Mouse (Mus musculus): ENCODE measurements around the gene Cand2. TPM values are rescaled to one million over a fixed set of nuclear protein-coding genes. Genes with fewer than 3 reads are reported as not detected.

Cand2 gene
- polyA plus RNA-seq, 1 experiment from 2014 or later = 40.0 TPM

DNA sequence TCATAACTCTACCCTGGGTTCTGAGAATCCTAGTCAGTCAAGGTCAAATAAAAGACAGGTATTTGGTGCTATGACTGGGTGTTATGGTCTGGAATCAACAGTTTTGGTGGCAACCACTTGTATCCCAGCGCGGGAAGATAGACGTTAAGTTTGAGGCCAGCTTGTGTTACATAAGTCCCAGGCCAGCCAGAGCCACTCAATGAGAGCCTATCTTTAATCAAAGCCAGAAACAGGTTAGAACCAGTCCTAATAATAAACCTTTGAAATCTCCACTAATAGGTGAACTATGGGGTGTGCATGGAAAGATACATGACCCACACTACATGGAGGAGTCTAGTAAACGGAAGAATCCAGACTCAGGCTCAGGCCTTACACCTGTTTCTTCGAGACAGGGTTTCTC lies 64.4 kb downstream of the Cand2 start:
- Histone ChIP-seq H3K4me3 (peak overlapping the region; percentile 41), H3K9me3 (no peaks in the 10 kb centered on the region), H3K4me2 (replicated peaks) (peak overlapping the region; percentile 69), H3K4me1 (peaks cover 15% of the 10 kb centered on the region; the same call in 1 of the 2 replicates), H3K27me3 (no peaks in the 10 kb centered on the region), H3K9ac (replicated peaks) (no peak overlapping the region), H3K27ac (replicated peaks) (no peak overlapping the region), H3K36me3 (peaks cover 21% of the 10 kb centered on the region)
- peak; percentile 34 for ATAC-seq (ENCODE audit: low FRiP score, low read depth)
- WGBS = 68% methylated on average over 5 of the region's 5 CpGs

DNA sequence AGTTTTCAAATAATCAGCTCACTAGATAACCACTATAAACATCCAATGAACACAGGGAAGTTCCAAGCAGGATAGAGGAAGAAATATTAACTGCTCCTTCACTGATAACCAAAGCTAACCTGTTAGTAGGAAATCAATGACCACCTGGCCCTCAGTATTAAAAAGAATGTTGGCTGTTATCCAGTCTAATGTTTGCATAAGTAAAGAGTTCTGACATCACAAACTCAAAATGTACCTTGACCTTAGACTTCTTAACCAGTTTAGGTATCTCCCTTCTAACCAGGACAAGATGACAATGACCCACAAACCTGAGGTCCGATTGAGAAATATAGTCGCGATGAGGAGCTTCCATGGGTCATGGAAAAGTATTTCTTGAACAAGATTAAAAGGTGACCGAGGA lies 70.7 kb downstream of the Cand2 start:
- H3K4me3 ChIP-seq = no peak overlapping the region
- ATAC-seq (ENCODE audit: low FRiP score, low read depth) = no peak
- H3K36me3 ChIP-seq = peaks cover 46% of the 10 kb centered on the region
- H3K27me3 ChIP-seq = no peaks in the 10 kb centered on the region
- no peaks in the 10 kb centered on the region for H3K4me1 ChIP-seq
- H3K27ac ChIP-seq (replicated peaks) = no peak overlapping the region
- H3K4me2 ChIP-seq (replicated peaks) = no peak overlapping the region
- 94% methylated on average over 4 of the region's 4 CpGs for WGBS
- no peak overlapping the region for H3K9ac ChIP-seq (replicated peaks)
- no peaks in the 10 kb centered on the region for H3K9me3 ChIP-seq

DNA sequence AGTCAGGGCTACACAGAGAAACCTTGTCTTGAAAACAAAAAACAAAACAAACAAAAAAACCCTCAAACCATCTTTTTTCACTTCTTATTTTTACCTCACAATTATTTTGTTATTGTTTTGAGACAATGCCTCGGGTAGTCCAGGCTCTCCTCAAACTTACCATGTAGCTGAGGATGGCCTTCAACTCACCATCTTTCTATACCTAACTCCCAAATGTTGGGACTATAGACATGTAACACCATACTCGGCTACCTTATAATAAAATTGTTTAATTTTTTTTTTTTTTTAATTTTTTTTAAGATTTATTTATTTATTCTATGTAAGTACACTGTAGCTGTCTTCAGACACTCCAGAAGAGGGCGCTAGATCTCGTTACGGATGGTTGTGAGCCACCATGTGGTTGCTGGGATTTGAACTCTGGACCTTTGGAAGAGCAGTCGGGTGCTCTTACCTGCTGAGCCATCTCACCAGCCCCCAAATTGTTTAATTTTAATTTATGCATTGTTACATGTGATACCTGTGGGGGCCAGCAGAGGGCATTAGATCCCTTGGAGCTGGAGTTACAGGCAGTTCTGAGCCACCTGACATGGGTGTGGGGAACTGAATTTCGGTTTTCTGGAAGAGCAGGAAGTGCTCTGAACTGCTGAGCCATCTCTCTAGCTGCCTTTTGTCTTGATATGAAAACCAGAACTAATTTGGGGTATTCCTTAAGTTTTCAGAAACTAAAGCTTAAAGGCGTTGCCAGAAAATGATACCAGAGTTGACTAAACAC lies 72.5 kb downstream of the Cand2 start:
- Histone ChIP-seq H3K9ac (replicated peaks) (no peak overlapping the region), H3K9me3 (no peaks in the 10 kb centered on the region), H3K27ac (replicated peaks) (no peak overlapping the region), H3K4me1 (peaks cover 6% of the 10 kb centered on the region), H3K27me3 (no peaks in the 10 kb centered on the region), H3K4me3 (no peak overlapping the region), H3K4me2 (replicated peaks) (no peak overlapping the region), H3K36me3 (peaks cover 46% of the 10 kb centered on the region)
- 44% methylated on average over 8 of the region's 8 CpGs for WGBS
- ATAC-seq (ENCODE audit: low FRiP score, low read depth) = no peak; the same call in 1 of the 2 replicates

DNA sequence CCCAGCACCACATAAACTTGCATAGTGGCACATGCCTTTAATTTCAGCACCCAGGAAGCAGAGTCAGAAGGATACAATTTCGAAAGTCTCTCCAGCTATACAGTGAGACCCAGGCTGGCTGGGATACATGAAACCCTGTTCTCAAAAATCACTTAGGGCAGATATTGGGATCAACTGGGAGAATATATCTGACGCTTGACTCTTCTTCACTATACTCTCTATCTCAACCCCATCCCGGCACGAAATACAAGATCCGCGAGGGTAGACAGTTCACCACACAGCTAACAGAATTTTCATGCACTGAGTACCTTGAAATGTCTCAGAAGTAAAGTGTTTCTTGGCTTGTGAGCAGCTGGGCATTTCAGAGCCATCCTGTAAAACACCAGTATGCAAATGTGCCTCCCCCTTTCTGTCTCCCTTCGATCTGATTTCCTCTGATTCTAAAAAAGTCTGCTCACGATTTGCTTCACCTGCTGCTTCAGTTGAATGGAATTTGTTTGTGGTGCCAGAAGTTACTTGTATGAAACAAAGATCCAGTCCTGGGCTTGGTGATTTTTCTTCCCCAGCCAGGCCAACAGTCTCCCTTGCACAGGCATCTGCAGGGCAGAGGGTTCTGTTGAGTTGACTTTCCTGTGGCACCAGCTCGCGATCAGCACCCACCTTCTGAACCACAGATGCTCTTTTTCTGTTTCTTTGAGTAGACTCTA lies 74.4 kb downstream of the Cand2 start:
- Histone ChIP-seq H3K9me3 (no peaks in the 10 kb centered on the region), H3K4me1 (peaks cover 16% of the 10 kb centered on the region), H3K27me3 (no peaks in the 10 kb centered on the region), H3K4me2 (replicated peaks) (no peak overlapping the region), H3K27ac (replicated peaks) (no peak overlapping the region), H3K4me3 (no peak overlapping the region), H3K9ac (replicated peaks) (no peak overlapping the region), H3K36me3 (peaks cover 29% of the 10 kb centered on the region)
- ATAC-seq (ENCODE audit: low FRiP score, low read depth) = no peak
- 97% methylated on average over 10 of the region's 10 CpGs for WGBS

DNA sequence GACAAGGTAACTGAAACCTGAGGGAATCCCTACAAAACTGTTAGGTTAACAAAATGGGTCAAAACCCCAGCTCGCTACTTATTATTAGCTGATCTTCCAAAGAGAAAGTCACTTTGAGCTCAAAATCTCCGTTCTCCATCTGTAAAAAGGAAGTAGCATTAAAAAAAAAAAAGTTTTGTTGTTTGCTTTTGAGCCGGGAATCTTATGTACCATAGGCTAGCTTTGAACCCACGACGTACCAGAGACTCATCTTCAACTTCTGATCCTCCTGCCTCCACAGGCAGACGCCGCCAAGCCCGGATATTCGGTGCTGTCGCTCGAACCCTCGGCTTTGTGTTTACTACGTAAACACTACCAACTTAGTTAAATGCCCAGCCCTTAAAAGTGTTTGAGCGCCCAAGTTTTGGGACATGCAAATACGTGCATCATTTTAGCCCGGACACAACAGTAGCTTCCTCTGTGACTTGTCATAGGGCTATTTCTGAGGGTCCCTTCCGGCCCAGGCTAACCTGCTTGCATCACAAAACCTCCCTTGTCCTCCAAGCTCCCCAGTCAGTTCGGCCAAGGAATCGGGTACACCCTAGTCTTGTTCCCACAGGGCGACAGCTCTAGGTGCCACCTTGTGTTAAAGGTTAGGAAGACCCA lies 78.2 kb downstream of the Cand2 start:
- peak overlapping the region; percentile 75 for H3K27ac ChIP-seq (replicated peaks)
- H3K36me3 ChIP-seq = peaks cover 19% of the 10 kb centered on the region
- 4% methylated on average over 20 of the region's 20 CpGs for WGBS
- H3K27me3 ChIP-seq = no peaks in the 10 kb centered on the region
- peak overlapping the region; percentile 73 for H3K4me2 ChIP-seq (replicated peaks)
- peaks cover 21% of the 10 kb centered on the region for H3K4me1 ChIP-seq
- no peak for ATAC-seq (ENCODE audit: low FRiP score, low read depth)
- H3K9me3 ChIP-seq = no peaks in the 10 kb centered on the region
- H3K9ac ChIP-seq (replicated peaks) = peak overlapping the region; percentile 69
- peak overlapping the region; percentile 50 for H3K4me3 ChIP-seq

DNA sequence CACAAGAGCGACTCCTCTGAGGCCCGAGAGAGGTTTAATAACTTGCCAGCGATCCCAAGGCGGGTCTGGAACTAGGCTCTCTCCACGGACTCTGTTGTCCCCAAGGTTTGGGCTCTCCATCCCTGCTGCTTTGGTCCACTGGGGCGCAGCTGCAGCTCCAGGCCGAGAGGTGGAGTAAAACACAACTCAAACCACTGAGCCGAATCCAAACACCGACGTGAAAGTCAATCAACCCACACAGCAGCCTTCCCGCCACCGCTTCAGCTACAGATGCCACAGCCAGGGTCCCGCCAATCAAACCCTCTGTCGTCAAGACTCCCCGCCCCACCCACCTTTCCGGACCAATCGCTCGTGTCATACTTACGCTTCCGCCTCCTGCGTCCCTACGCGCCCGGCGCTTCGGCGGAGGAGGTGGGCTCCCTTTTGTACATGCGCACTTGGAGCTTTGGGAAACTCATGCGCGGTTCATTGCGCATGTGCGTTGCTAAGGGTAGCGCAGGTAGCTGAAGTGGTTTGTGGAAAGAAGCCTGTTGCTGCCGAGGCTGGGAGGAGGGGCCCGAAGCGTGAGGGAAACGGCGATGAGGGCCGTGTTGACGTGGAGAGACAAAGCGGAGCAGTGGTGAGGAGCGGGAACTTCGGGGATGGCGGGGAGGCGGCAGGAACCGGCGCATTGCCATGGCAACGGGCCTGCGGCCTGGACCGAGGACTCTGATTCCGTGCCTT lies 78.9 kb downstream of the Cand2 start, which contains the start of the genes Mbd4 and Ift122:
Gene Mbd4, minus strand, starts transcription at position 281 of the 723 bp plus-strand sequence.
Gene Ift122, plus strand, starts transcription at position 380 of the 723 bp plus-strand sequence.
- peak; percentile 98 for ATAC-seq (ENCODE audit: low FRiP score, low read depth)
- Histone ChIP-seq H3K4me2 (replicated peaks) (peak within 1 kb of the TSS; percentile 73), H3K27me3 (no peaks in the 10 kb centered on the region), H3K9ac (replicated peaks) (peak within 1 kb of the TSS; percentile 69), H3K4me3 (peak within 1 kb of the TSS; percentile 50), H3K36me3 (peaks cover 15% of the 10 kb centered on the region), H3K4me1 (peaks cover 21% of the 10 kb centered on the region), H3K27ac (replicated peaks) (peak within 1 kb of the TSS; percentile 86), H3K9me3 (no peaks in the 10 kb centered on the region)
- under 1% methylated on average over 51 of the region's 51 CpGs for WGBS

DNA sequence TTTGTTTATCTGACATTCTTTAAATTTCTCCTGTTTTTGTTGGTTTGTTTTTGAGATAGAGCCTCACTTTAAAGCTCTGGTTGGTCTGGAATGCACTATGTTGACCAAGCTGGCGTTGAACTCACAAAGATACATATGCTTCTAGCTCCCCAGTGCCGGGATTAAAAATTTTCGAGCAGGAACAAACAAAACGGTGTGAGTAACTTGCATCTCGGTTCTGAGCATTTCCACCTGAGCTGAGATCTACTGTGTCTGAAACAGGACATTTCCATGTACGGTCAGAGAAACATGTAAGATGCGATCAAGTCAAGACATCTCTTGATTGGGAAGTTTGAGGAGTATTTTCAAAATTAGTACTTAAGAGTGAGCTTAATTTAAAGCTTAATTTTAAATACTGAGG lies 79.6 kb downstream of the Cand2 start:
- Histone ChIP-seq H3K4me3 (peak overlapping the region; percentile 50), H3K4me1 (peaks cover 21% of the 10 kb centered on the region), H3K36me3 (peaks cover 8% of the 10 kb centered on the region), H3K27ac (replicated peaks) (peak overlapping the region; percentile 86), H3K4me2 (replicated peaks) (peak overlapping the region; percentile 54), H3K9ac (replicated peaks) (peak overlapping the region; percentile 68), H3K27me3 (no peaks in the 10 kb centered on the region), H3K9me3 (no peaks in the 10 kb centered on the region)
- WGBS = 44% methylated on average over 7 of the region's 7 CpGs
- ATAC-seq (ENCODE audit: low FRiP score, low read depth) = 0 out of 2 replicates have a peak, but pooled peaks have one; percentile 0

DNA sequence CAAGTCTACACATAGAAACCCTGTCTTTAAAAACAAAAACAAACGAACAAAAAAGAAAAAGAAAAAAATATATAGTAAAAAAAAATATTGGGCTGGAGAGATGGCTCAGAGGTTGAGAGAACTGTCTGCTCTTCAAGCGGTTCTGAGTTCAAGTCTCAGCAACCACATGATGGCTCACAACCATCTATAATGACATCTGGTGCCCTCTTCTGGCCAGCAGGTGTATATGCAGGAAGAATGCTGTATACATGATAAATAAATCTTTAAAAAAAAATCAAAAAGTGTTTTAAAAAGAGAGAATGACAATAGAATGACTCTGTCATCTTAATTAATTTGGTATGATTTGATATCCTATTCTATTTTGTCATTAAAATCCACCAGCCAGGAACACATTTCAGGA lies 80.1 kb downstream of the Cand2 start:
- no peak overlapping the region for H3K9ac ChIP-seq (replicated peaks)
- no peaks in the 10 kb centered on the region for H3K9me3 ChIP-seq
- no peak overlapping the region for H3K27ac ChIP-seq (replicated peaks)
- no peak overlapping the region for H3K4me2 ChIP-seq (replicated peaks)
- H3K27me3 ChIP-seq = no peaks in the 10 kb centered on the region
- peaks cover 21% of the 10 kb centered on the region for H3K4me1 ChIP-seq
- ATAC-seq (ENCODE audit: low FRiP score, low read depth) = no peak
- 68% methylated on average over 2 of the region's 2 CpGs for WGBS
- 0 out of 2 replicates have a peak, but pooled peaks cover 4% of the 10 kb centered on the region for H3K36me3 ChIP-seq
- no peak overlapping the region for H3K4me3 ChIP-seq

Small RNA genes within 50 kb of the gene (microRNA-seq; reads per million reads assigned to microRNA genes)
- 0.70 reads per million for gene Mir7660

Other genes starting within 250 kb of the Cand2 start
- gene Tsen2, start 229.9 kb upstream of the Cand2 start, polyA plus RNA-seq (2016; fragmentation: Nextera tagmentation; extraction: Ambion mirVana) = 29.9 and 30.5 TPM in 2 replicates
- gene Mkrn2os, start 182.0 kb upstream of the Cand2 start, polyA plus RNA-seq (2016; fragmentation: Nextera tagmentation; extraction: Ambion mirVana) = 0.34 and 0.50 TPM in 2 replicates
- gene Mkrn2, start 172.6 kb upstream of the Cand2 start, polyA plus RNA-seq (2016; fragmentation: Nextera tagmentation; extraction: Ambion mirVana) = 26.9 and 27.2 TPM in 2 replicates
- gene Raf1, start 97.9 kb upstream of the Cand2 start, polyA plus RNA-seq (2016; fragmentation: Nextera tagmentation; extraction: Ambion mirVana) = 157 and 168 TPM in 2 replicates
- 1.3 and 1.9 TPM in 2 replicates for gene Tmem40, start 12.1 kb upstream of the Cand2 start, polyA plus RNA-seq (2016; fragmentation: Nextera tagmentation; extraction: Ambion mirVana)
- 1,622 and 1,683 TPM in 2 replicates for gene Rpl32, start 34.2 kb downstream of the Cand2 start, polyA plus RNA-seq (2016; fragmentation: Nextera tagmentation; extraction: Ambion mirVana)
- 2.1 TPM in 2 replicates for gene Efcab12, start 63.9 kb downstream of the Cand2 start, polyA plus RNA-seq (2016; fragmentation: Nextera tagmentation; extraction: Ambion mirVana)
- 23.2 and 24.4 TPM in 2 replicates for gene Mbd4, start 78.8 kb downstream of the Cand2 start, polyA plus RNA-seq (2016; fragmentation: Nextera tagmentation; extraction: Ambion mirVana)
- 27.7 and 28.9 TPM in 2 replicates for gene Ift122, start 78.9 kb downstream of the Cand2 start, polyA plus RNA-seq (2016; fragmentation: Nextera tagmentation; extraction: Ambion mirVana)
- gene Rho, start 157.2 kb downstream of the Cand2 start, polyA plus RNA-seq (2016; fragmentation: Nextera tagmentation; extraction: Ambion mirVana) = 0.33 TPM in 1 of 2 replicates, not detected in the other
- gene H1foo, start 170.4 kb downstream of the Cand2 start, polyA plus RNA-seq (2016; fragmentation: Nextera tagmentation; extraction: Ambion mirVana) = not detected in 2 replicates
- 15.1 and 15.9 TPM in 2 replicates for gene Plxnd1, start 220.5 kb downstream of the Cand2 start, polyA plus RNA-seq (2016; fragmentation: Nextera tagmentation; extraction: Ambion mirVana)

Data from midbrain, embryonic 12.5 days (tissue).